Mouse (Mus musculus) testis, postnatal 14 days (tissue): ENCODE data around the gene Syn1.
A peak's percentile ranks its signal among the peaks of the same experiment; 100 is the strongest.

ENCODE experiments used
- DNase-seq: peaks from one replicate; pipeline ENCODE4 v3.0.0; 2021; ENCODE audit warnings: low spot score

Gene Syn1

GRCm38 (mm10) chrX:20862105-20863065, 58.4 kb downstream of the Syn1 start:
- DNase-seq: peak; percentile 16

DNA sequence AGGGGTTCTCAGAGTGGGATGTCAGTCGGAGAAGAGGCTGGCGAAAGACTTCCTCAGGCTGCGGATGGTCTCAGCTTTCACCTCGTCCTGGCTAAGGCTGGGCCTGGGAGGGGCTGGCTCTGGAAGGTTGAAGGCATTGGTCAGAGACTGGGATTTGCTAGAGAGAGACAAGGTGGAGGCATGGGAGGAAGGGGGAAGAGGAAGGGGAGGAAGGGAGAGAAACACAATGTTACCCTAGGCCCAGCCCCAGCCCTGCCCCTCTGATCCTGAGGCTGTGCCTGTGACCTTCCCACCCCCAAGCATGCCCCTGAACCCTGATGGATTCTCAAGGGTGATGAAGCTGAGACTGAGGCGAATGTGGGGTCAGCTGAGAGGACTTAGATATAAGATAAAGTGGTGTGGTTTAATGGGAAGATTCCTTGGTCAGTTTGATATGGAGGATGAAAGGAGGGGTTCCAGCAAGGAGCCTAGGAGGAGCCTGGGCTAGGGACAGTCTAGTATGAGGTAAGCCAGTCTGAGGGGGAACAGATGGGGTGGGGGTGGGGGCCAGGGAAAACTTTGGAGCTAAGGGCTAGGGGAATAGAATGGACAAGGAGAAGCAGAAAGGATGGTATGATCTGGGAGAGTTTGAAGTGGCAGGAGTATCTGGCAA, 59.2 kb downstream of the Syn1 start:
- DNase-seq: peak; percentile 40

GRCm38 (mm10) chrX:20853794-20854193, 67.0 kb downstream of the Syn1 start:
- no peak for DNase-seq

- DNase-seq: peak; percentile 93
Measured at GRCm38 (mm10) chrX:20848256-20848984, 72.4 kb downstream of the Syn1 start.

DNA sequence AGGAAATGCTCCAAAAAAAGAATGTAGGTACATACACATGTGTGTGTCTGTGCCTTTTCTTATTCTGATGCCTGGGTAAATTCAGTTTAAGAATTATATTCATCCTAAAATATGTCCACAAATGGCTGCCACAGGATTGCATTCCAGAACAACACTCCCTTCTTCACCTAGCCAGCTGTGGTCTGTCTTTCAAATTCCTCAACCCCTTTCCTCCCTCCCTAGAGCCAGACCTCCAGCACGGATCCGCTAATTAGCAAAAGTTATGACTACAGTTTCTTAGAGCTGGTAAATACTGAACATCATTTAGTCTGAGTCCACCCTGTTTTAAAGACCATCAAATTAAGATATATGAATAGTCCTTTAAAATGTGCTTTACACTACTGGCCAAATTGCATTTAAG, 73.0 kb downstream of the Syn1 start:
- no peak for DNase-seq

DNA sequence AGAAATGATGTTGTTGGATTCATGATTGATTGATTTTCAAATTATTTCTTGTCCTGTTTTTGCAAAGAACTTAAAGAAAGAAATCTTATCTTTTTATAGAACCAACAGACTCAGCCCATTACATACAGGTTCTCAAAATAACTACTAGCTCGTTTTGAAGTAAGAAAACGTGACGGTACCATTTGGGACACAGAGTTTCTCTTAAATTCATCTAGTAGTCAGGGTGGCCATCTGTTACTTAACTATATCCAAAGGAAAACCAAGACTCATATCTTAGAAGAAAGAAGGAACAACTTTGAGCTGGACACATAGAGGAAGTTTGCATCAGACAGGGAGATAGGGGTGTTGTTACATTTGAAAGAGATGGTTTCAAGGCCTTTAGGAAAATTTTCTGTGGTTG, 73.6 kb downstream of the Syn1 start:
- DNase-seq: no peak

GRCm38 (mm10) chrX:20828934-20829333, 91.9 kb downstream of the Syn1 start:
- peak; percentile 37 for DNase-seq

DNA sequence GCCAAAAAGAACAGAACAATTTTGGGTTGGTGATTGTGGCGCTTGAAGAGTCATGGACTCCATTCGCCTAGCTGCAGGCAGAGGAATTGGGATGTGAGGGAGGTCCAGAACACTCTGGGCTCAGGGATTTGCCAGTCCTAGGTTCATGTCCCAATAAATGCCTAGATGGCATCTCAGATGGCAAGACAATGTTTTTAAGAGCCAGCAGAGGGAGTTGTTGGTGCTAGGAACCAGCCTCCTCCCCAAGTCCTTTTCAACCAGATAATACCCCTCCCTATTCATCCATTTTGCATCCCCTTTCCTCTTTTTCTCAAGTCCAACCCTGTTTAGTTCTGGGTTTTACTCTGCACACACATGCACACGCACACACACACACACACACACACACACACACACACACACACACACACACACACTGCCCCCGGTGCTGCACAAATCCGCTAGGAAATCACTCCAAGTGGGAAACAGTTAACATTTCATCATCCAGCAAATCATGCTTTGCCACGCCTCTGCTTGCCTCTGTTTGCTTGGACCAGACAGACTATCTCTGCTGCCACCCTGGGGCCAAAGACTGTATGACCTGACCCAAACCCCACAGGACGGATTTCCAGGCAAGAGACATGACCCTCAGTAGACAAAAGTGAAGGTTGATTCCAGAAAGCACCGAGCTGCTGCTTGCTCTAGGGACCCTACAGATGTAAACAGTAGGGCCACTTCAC, 100.9 kb downstream of the Syn1 start:
- DNase-seq: peak; percentile 18

GRCm38 (mm10) chrX:20819204-20819628, 101.6 kb downstream of the Syn1 start:
- peak; percentile 62 for DNase-seq

DNA sequence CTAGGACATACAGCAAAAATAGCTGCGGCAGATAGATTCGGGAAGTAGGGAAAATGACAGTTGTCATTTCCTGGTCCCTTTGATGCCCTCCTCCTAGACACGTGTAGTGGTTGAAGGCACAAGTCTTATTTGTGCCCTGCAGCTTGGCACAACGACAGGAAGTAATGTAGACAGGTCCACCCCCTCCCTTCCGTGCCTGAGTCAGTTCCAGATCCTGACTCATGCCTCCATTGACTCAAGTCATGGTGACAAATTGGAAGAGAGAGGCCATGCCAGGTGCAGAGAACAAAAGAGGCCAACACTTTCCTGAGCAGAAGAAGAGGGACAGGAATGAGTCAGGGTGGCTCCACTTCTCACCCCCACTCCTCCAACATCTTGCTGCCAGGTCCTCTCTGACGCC, 103.8 kb downstream of the Syn1 start:
- no peak for DNase-seq
